Mouse (Mus musculus) spleen, embryonic (tissue): ENCODE results near the gene Acy3.

Experiments used
- CTCF ChIA-PET: fragments of 350-600 bp; sonication (Branson Sonifier 250); formaldehyde crosslinking; loops from one replicate; lab custom pipeline; 2022; lab: Charles Lee

Gene Acy3

GRCm38 (mm10) chr19:4037154-4037787 lies 50.9 kb downstream of the Acy3 start:
- CTCF ChIA-PET = interaction anchor here (0.6 kb wide), 1 partner anchor 10 kb away, joined by 4 read pairs; no protein-coding TSS in a partner anchor

DNA sequence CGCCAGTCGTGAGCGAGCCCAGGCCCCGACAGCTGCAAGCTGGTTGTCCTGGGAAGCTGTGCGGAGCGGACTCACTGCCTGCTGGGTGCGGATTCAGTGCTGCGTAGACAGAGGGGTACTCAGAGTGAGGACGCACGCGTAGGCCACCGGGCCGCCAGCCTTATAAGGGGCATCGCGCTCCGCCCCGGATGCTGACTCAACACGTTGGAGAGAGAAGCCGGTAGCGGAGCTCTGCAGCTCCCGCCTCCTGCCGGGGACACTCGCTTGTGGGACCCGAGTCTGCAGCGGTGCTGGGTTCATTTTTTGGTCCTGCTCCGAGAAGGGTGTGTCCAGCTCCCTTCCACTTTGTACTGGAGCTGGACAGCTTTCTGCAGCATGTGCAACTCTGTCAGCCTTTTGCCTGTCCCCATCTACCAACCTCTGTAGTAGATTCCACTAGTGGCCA lies 51.4 kb downstream of the Acy3 start, which contains the start of gene Gstp1:
Gstp1 (minus strand) TSS at position 198 of the 445 bp plus-strand sequence.
- CTCF ChIA-PET = interaction anchor here (0.6 kb wide), 1 partner anchor 10 kb away, joined by 4 read pairs; no protein-coding TSS in a partner anchor
